Mouse (Mus musculus): ENCODE measurements at regions not wholly inside any gene's neighbourhood (a gene's known extent, or its start where the extent isn't known, plus 50 kb on each side); places are given as distances from the start of the nearest gene placed in this dataset.

DNA sequence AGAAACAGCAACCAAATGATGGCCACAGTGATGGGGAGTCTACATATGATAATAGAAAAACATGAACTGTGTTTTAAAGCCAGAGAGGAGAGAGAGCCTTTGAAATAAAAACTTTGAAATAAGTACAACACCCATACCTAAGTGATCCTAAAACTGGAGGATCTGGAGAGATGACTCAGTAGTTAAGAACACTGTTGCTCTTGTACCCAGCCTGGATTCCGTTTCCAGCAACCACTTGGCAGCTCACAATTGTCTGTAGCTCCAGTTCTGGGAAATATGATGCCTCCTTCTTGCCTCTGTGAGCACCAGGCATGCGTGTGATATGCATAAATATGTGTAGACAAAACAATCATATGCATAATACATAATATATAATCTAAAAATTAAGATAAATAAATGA, 477.7 kb upstream of the Nmur2 start:
- TF ChIP-seq CTCF (IDR thresholded peaks at IDR 0.05; ENCODE audit: borderline replicate concordance, extremely low read depth, insufficient read depth, insufficient read length) (no peak), POLR2A (IDR thresholded peaks at IDR 0.05; ENCODE audit: borderline replicate concordance, extremely low read depth, insufficient read depth, insufficient read length, poor library complexity, severe bottlenecking) (no peak)
